Mouse (Mus musculus) embryonic fibroblast, embryonic 13.5 days (primary cell): ENCODE measurements around the gene Itga1. TPM values are rescaled to one million over a fixed set of nuclear protein-coding genes. Genes with fewer than 3 reads are reported as not detected.
A peak's percentile ranks its signal among the peaks of the same experiment; 100 is the strongest.

Experiments used
- H3K27ac ChIP-seq: 2 replicates; pipeline ENCODE4 v1.5.1; 2012; ENCODE audit warnings: low read length, control low read depth, inconsistent platforms; ENCODE audit not compliant: insufficient read depth
- H3K4me1 ChIP-seq: 2 replicates; pipeline ENCODE4 v1.6.1; 2011; ENCODE audit warnings: low read length; ENCODE audit not compliant: control insufficient read depth, insufficient read depth
- H3K4me3 ChIP-seq: 2 replicates; pipeline ENCODE4 v1.5.1; 2011; ENCODE audit warnings: mild to moderate bottlenecking, control low read depth, low read length; ENCODE audit not compliant: insufficient read depth
- CTCF ChIP-seq: IDR thresholded peaks from 2 replicates; pipeline ENCODE4 v1.5.1; 2011; ENCODE audit warnings: mild to moderate bottlenecking, control low read depth, low read length, moderate library complexity, borderline replicate concordance; ENCODE audit not compliant: insufficient read depth
- POLR2A ChIP-seq: IDR thresholded peaks from 2 replicates; pipeline ENCODE4 v1.6.1; 2011; ENCODE audit warnings: low read depth, mild to moderate bottlenecking, control low read depth, low read length, moderate library complexity
- polyA plus RNA-seq: library from polyadenylated mRNA; stranded (reverse); fragments of >200 nt; gene quantifications from 2 replicates; pipeline ENCODE4 v1.2.4, GENCODE M21; 2011; ENCODE audit warnings: low read depth; ENCODE audit not compliant: missing spikeins, insufficient read length

Gene Itga1
- polyA plus RNA-seq, 1 experiment = 23.1 TPM

- TF ChIP-seq CTCF (no peak), POLR2A (no peak)
- H3K27ac ChIP-seq = no peak overlapping the region
- no peaks in the 10 kb centered on the region for H3K4me1 ChIP-seq
- no peak overlapping the region for H3K4me3 ChIP-seq
These were observed 24.8 kb upstream of the Itga1 start for GRCm38 (mm10) chr13:115126534-115126933.

GRCm38 (mm10) chr13:115125130-115125529 lies 23.4 kb upstream of the Itga1 start:
- H3K4me3 ChIP-seq = no peak overlapping the region
- TF ChIP-seq CTCF (no peak), POLR2A (no peak)
- H3K27ac ChIP-seq = no peak overlapping the region
- no peaks in the 10 kb centered on the region for H3K4me1 ChIP-seq

- Histone ChIP-seq H3K4me3 (no peak overlapping the region), H3K4me1 (no peaks in the 10 kb centered on the region), H3K27ac (no peak overlapping the region)
- TF ChIP-seq POLR2A (no peak), CTCF (no peak)
These were observed 22.8 kb upstream of the Itga1 start for GRCm38 (mm10) chr13:115124521-115124920.

- no peak overlapping the region for H3K27ac ChIP-seq
- H3K4me1 ChIP-seq = no peaks in the 10 kb centered on the region
- TF ChIP-seq CTCF = no peak
- no peak for TF ChIP-seq POLR2A
- no peak overlapping the region for H3K4me3 ChIP-seq
These were observed 17.0 kb upstream of the Itga1 start for GRCm38 (mm10) chr13:115118756-115119155.

- Histone ChIP-seq H3K4me1 (no peaks in the 10 kb centered on the region), H3K27ac (no peak overlapping the region), H3K4me3 (no peak overlapping the region)
- TF ChIP-seq POLR2A (no peak), CTCF (no peak)
These were observed 16.4 kb upstream of the Itga1 start for GRCm38 (mm10) chr13:115118195-115118594.

- TF ChIP-seq POLR2A = no peak
- no peak for TF ChIP-seq CTCF
- H3K27ac ChIP-seq = no peak overlapping the region
- no peak overlapping the region for H3K4me3 ChIP-seq
- H3K4me1 ChIP-seq = no peaks in the 10 kb centered on the region
These were observed 15.3 kb upstream of the Itga1 start for GRCm38 (mm10) chr13:115116930-115117621.

- no peak overlapping the region for H3K27ac ChIP-seq
These were observed 7.9 kb upstream of the Itga1 start for GRCm38 (mm10) chr13:115109628-115110027.

GRCm38 (mm10) chr13:115107436-115107835 lies 5.7 kb upstream of the Itga1 start:
- Histone ChIP-seq H3K4me3 (no peak overlapping the region), H3K4me1 (no peaks in the 10 kb centered on the region), H3K27ac (no peak overlapping the region)
- TF ChIP-seq CTCF (no peak), POLR2A (no peak)

More at GRCm38 (mm10) chr13:115109628-115110027, 7.9 kb upstream of the Itga1 start:
- Histone ChIP-seq H3K4me3 (no peak overlapping the region), H3K4me1 (no peaks in the 10 kb centered on the region)
- TF ChIP-seq CTCF = no peak

- no peaks in the 10 kb centered on the region for H3K4me1 ChIP-seq
- no peak overlapping the region for H3K4me3 ChIP-seq
- no peak overlapping the region for H3K27ac ChIP-seq
- TF ChIP-seq POLR2A (no peak), CTCF (no peak)
These were observed 4.4 kb upstream of the Itga1 start for GRCm38 (mm10) chr13:115106183-115106582.

- TF ChIP-seq POLR2A = 0 out of 2 replicates have a peak, but pooled peaks have one; percentile 18
- no peak for TF ChIP-seq CTCF
These were observed 990 bp upstream of the Itga1 start for GRCm38 (mm10) chr13:115102754-115103153.

More at GRCm38 (mm10) chr13:115102754-115103153, 990 bp upstream of the Itga1 start:
- Histone ChIP-seq H3K4me3 (no peak overlapping the region), H3K27ac (no peak overlapping the region), H3K4me1 (no peaks in the 10 kb centered on the region)
